Mouse (Mus musculus): ENCODE results near the gene Sptb. TPM values are rescaled to one million over a fixed set of nuclear protein-coding genes. Genes with fewer than 3 reads are reported as not detected.

Gene Sptb
- polyA plus RNA-seq, 1 experiment from 2014 or later, result 0.29 TPM

Small RNAs within 50 kb of the gene (microRNA-seq; reads per million reads assigned to microRNA genes)
- not detected for gene Mir5135 (ENCODE audit: borderline number of aligned reads)

Other genes with a start within 250 kb of the Sptb start
- gene Plekhg3, start 179.7 kb downstream of the Sptb start, polyA plus RNA-seq (2015; fragmentation: Nextera tagmentation; extraction: Ambion mirVana), result 3.3 and 4.7 TPM in 2 replicates
- gene Churc1, start 55.0 kb upstream of the Sptb start, polyA plus RNA-seq (2015; fragmentation: Nextera tagmentation; extraction: Ambion mirVana), result 206 and 258 TPM in 2 replicates
- 29.3 and 29.7 TPM in 2 replicates for gene Fntb, start 55.0 kb upstream of the Sptb start, polyA plus RNA-seq (2015; fragmentation: Nextera tagmentation; extraction: Ambion mirVana)
- gene Gpx2, start 85.0 kb upstream of the Sptb start, polyA plus RNA-seq (2015; fragmentation: Nextera tagmentation; extraction: Ambion mirVana), result 1.7 and 2.1 TPM in 2 replicates
- gene Rab15, start 112.4 kb upstream of the Sptb start, polyA plus RNA-seq (2015; fragmentation: Nextera tagmentation; extraction: Ambion mirVana), result 23.6 and 27.0 TPM in 2 replicates